Mouse (Mus musculus) lung, postnatal 14 days (tissue): ENCODE results near the gene Hdgf.

Experiments
- DNase-seq: peaks from one replicate; pipeline ENCODE4 v3.0.0; 2021

The Hdgf gene

DNA sequence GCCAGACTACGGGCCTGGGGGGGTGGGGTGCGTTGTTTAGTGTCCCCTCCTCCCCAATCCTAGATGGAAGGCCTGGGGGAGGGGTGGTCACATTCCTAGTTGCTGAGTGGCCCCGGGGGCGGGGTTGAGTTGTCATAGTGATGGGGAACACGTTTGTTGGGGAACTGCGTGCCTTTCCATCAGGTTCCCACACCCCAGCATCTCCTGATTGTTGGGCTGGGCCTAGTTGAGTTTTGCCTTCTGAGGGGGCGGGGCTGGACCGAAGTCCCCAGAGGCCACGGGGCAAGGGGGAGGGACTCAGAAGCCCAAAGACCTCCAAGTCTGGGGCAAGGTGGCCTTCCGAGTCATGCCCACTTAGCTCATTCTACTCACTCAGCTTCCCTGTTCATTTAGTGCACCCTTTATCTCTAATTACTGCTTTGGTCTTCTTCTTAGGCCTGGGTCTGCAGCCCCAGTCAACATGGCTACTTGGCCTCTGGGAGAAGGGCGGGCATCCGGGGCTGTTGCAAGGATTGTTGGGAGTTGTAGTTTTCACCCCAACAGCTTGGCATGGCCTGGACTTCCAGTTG, 4.5 kb downstream of the Hdgf start:
- peak; percentile 90 for DNase-seq

DNA sequence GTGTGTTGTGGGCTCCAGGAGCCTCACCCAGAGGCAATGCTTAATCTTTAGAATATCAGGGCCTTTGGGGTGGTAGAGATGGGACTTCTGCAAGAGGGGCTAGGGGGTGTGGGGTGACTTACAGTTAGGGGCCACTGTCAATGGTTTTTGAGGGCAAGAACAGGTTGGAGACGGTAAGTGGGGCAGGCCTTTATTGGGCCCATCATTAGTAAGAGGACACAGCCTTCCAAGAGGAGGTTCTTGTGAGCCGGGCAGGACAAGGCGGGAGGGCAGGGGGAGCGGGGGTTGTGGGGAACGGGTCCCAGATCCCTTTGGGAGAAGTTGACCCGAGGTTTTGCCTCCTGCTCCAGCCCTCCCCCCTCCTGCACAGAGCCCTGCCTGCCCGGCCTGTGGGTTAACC, 7.4 kb downstream of the Hdgf start:
- no peak for DNase-seq

DNA sequence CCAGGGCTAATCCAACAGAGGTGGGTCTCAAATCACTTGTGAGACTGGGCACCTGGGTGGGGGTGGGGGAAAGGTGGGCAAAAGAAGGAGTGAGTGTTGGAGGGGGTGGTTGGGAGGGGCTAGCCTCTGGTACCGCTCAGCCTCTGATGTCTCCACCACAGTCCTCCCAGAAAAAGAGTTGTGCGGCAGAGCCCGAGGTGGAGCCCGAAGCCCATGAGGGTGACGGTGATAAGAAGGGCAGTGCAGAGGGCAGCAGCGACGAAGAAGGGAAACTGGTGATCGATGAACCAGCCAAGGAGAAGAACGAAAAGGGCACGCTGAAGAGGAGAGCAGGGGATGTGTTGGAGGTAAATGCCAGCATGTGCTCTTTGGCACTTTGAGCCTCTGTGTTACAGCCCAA, 7.8 kb downstream of the Hdgf start:
- no peak for DNase-seq

DNA sequence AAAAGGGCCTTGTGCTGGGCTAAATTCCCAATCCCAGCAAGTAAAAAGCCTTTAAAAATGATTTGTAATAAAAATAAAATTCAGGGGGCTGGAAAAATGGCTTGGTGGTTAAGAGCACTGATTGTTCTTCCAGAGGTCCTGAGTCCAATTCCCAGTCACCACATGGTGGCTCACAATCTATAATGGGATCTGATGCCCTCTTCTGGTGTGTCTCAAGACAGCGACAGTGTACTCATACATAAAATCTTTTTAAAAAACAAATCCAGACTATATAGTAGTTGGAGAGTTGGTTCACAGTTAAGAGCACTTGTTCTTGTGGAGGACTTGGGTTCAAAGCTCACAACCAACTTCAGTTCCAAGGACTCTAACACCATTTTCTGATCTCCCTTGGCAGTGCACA, 10.9 kb downstream of the Hdgf start:
- DNase-seq, result no peak

DNA sequence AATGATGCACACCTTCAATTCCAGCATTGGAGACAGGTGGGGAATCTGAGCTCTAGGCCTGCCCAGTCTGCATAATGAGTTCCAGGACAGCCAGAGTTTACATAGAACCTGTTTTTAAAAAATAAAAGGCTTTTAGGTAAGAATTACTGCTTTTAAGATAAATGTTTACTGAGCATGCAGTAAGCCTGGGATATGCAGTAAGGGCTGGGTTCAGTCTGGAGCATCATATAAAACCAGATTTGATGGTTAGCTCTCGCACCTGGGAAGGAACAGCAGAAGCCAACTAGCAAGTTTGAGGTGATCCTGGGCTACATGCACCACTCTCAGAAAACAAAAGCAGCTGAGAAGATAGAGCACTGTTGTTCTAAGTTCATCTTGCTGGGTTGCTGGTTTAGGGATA, 12.4 kb downstream of the Hdgf start:
- DNase-seq, result no peak

DNA sequence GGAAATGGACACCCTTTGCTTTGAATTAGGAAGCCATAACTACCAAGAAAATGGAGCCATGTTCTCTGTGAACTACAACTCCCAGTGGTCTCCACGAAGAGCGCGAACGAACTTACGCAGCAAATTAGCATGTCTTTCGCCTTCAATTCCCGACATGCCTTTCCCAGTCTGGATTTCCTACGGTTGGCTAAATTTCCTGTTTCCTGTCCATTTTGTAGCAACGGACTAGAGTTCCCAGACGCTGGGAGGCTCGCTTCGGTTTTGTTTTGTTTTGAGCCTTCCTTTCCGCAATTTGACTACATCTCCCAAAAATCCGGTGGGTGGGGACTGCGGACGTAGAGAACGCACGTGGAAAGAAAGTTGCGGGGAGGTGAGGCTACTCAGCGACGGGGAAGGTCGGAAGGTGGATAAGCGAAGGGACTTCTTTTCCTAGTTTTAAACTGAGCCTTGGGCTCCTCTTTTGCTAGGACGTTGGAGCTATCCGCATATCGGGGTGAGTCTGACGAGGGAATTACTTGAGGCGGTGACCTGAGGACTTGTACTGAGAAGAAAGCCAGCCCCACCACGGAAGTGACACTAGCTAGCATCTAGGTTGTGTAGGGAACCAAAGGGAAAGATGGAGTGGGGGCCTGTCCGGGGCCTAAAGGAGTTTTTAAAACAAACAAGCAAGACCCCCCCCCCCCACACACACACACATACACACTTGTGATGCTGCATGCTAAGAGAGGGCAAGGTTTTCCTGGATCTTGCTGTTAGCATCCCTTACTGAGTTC, 13.4 kb downstream of the Hdgf start, which contains the start of gene Mrpl24:
Mrpl24 (plus strand) TSS at position 171 of the 773 bp plus-strand sequence.
- DNase-seq, result peak; percentile 79

DNA sequence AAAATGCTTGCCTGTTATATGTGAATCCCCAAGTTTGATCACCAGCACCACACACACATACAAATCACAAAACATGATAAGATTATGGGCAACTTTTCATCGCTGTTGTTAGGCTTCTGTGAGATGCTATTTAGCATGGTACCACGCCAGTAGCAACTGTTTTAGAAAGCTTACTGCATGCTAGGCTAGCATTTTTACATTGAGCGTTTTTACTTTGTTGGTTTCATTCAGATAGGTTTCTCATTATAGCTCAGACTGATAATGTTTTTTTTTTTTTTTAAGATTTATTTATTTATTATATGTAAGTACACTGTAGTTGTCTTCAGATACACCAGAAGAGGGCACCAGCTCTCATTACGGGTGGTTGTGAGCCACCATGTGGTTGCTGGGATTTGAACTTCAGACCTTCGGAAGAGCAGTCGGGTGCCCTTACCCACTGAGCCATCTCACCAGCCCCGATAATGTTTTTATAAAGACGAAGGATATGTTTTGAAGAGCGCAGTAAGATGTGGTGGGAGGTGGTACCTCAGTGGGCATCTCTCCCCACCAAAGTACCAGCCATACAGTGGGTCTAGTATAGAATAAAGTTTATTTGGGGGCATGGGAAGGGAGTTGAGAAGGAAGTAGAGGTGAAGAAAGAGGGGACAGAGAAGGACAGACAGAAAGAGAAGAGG, 14.3 kb downstream of the Hdgf start:
- no peak for DNase-seq

DNA sequence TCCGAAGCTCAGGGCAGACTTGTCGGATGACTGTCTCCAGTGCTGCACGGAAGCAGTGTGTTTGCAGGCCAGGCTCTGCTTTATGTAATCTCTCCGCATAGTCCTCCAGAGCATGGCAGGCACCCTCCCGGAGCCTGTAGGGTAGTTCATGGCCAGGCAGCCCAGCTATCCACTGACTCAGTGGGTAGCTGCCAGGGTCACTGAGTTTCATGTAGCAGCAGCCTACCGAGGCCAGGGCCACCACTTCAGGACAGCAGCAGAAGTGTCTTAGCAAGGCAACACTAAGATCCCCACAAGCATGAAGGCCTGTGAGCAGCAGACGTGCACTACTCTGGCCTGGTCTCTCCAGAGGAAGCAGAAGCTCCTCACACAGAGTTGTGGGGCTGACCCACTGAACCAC, 18.9 kb downstream of the Hdgf start:
- no peak for DNase-seq

DNA sequence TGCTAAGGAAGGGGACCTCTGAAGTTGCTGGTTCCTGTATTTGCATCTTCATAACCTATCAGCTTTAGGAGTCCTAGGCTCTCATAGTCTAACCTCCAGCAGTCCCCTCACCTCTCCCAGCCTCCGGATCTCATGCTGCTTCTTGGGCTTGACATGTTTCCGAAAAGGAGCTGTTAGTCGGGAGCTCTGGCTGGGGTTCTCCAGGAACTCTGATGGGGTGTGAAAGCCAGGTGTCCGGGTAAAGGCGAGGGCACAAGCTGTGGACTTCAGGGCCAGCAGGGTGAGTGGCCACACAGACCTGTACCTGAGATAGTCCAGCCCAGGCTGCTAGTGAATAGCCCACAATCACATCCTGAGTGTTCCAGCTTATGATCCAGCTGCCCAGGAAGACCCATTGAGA, 21.3 kb downstream of the Hdgf start:
- no peak for DNase-seq

DNA sequence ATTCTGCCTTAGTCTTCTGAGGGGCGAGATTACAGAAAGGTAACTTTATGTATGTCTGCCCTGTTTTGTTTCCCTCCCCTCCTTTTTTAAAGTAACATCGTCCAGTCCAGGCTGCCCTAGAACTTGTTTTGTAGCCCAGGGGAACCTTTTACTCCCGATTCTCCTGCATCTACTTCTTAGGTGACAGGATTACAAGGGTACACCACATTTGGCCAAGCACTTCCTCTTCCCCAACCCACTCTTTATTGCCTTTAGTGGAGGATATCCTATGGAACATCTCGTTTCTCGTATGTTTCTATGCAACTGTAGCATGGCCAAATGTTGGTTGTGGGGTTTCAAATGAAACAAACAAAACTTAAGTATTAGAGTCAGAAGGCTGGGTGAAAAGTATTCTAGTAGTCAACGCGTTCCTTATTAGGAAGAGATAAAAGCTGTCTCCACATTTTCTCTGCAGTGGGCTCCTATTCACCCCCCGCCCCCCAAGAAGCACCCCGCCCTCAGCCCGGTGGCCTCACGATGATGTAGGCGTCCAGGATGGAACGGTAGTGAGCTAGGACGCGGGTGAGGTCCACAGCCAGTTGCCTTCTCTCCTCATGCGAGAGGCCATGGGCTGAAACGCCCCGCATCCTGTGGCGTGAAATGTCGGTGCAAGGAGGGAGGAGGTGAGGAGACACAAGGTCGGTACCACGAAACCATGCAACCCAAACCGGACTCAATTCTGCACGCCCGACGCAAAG, 23.4 kb downstream of the Hdgf start:
- DNase-seq, result no peak

DNA sequence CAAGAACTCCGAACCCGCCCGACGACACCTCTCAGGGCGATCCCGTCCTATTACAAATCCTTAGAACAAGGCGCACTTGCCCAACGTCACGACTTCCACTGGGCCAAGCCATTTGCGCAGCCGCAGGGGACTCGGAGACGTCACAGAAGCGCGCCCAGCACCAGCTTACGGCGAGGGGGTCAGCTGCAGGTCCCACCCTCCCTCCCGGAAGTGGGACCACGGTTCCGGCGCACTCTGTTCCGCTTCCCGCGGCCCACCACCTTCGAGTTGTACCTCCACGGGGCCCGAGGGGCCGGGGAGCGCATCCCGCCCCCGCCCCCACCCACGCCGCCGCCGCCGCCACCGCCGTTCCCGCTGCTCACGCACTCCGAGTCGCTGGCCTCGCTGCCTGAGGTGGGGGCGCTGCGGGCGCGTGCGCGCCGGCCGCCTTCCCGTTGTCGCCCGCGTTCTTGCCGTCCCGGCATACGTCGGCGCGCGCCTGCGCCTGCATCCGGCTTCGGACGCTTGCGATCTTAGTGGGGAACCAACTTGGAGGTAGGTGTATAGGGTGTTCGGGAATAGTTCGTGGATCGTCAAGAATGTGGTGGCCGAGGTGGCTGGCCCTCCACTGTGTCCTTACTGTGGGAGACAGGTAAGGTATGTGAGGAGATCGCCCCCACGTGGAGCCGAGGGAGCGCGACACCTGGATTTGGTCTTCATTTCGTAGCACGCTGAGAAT, 24.1 kb downstream of the Hdgf start, which contains the start of the genes Isg20l2 and Rrnad1:
Isg20l2 (plus strand) TSS at position 237 of the 718 bp plus-strand sequence.
Rrnad1 (minus strand) TSS at position 640 of the 718 bp plus-strand sequence.
- DNase-seq, result peak; percentile 98

DNA sequence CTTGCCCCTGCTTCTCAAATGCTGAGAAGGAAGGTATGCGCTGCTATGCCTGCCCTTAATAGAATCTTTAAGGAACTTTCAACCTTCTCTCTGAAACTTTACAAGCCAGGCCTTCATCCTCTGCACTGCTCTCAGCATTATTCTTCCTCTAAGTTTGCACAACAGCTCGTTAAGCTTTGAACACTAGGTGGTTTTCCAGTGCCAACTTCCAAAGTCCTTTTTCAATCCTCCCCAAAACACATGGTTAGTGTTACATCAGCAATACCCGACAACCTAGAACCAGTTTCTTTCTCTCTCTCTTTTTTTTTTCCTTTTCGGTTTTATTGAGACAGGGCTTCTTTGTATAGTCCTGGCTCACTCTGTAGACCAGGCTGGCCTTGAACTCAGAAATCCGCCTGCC, 27.9 kb downstream of the Hdgf start:
- DNase-seq, result no peak

DNA sequence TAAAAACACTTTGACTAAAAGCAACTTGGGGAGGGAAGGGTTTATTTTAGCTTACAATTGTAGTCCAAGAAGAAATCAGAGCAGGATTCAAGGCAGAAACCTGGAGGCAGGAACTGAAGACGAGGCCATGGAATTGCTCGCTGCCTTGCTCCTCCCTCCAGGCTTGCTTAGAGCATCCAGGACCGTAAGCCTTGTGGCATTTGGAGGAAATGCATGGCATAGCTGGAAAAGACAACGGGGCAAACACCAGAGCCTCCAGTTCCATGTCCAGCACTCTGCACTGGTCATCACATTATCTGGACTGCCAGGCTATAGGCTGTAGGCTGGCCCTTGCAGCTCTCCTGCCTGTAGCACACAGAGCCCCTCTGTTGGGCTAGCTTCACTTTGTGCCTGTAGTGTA, 28.4 kb downstream of the Hdgf start:
- no peak for DNase-seq

DNA sequence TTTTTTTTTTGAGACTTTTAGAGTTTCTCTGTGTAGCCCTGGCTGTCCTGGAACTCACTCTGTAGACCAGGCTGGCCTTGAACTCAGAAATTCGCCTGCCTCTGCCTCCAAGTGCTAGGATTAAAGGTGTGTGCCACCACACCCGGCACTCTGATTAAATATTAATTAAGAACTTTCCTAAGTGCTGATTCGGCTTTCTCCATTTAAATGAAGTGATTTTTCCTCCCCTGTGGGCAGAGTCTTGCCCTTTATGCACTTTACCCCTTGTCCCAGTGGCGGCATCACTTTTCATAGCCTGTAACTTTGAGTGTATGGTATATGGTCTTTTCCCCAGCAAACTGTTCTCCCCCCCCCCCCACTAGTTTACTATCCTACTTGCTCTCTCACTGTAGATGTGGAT, 29.1 kb downstream of the Hdgf start:
- no peak for DNase-seq

DNA sequence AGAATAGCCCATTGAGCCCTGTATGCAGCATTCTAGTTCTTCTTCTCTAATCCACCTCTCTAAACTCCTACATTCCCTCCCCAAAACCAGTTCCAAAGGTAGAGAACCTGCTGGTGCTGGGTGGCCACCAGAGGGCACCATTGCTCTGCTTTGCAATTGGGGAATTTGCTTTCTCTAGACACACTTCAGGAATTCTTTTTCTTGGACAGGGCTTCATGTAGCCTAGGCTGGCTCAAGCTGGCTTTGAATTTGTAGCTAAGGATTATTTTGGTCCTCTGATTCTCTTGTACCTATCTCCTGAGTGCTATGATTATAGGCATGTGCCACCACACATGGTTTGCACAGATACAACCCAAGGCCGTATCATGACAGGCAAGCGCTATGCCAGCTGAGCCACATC, 29.7 kb downstream of the Hdgf start:
- peak; percentile 93 for DNase-seq

DNA sequence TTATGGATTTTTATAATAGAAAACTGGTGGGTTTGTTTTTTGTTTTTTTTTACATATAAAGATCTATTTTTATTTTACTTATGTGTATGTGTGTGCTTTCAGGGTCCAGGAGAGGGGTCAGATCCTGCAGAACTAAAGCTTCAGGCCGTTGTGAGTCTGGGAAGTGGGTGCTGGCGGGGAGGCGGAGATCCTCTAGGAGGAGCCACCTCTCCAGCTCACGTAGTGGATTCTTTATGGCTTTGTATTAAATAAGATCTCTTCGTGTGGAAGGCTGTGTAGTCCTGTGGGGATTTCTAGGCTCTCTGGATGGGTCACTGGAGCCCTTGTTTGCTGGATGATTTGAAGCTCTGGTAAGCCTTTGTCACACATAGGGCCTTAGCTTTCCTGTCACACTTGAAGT, 34.5 kb downstream of the Hdgf start:
- no peak for DNase-seq

DNA sequence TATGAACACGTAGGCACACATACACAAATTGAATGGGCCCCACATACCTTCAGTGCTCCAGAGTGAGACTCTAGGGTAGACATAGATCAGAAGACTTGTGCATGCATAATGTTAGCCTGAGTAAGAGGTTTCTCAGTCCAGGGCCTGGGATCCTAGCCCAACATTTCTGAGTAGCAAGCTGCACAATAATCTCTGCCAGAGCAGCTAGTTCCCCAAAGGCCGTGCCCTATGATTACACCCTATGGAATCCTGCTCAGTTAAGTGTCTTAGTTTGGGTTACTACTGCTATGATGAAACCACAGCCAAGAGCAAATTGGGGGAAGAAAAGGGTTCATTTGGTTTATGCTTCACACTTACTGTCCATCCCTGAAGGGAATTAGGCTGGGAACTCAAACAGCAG, 36.4 kb downstream of the Hdgf start:
- no peak for DNase-seq

DNA sequence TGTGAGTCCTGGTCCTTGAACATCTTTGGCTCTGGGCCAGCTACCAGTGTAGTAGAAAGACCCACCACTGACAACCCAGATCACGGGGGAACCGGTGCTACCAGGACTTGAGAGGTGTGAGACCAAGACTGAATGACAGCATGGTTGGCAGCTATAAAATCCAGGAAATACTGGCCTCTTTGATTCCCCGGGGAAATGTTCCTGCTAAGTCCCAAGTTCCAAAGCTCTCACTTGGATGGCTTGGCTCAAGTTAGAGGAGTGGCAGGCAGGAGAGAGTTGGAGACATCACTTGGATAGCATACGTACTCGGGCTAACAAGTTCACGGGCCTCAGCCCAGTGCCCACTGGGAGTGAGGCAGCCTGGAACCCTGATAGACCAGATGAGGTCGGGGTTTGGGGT, 37.5 kb downstream of the Hdgf start:
- no peak for DNase-seq

DNA sequence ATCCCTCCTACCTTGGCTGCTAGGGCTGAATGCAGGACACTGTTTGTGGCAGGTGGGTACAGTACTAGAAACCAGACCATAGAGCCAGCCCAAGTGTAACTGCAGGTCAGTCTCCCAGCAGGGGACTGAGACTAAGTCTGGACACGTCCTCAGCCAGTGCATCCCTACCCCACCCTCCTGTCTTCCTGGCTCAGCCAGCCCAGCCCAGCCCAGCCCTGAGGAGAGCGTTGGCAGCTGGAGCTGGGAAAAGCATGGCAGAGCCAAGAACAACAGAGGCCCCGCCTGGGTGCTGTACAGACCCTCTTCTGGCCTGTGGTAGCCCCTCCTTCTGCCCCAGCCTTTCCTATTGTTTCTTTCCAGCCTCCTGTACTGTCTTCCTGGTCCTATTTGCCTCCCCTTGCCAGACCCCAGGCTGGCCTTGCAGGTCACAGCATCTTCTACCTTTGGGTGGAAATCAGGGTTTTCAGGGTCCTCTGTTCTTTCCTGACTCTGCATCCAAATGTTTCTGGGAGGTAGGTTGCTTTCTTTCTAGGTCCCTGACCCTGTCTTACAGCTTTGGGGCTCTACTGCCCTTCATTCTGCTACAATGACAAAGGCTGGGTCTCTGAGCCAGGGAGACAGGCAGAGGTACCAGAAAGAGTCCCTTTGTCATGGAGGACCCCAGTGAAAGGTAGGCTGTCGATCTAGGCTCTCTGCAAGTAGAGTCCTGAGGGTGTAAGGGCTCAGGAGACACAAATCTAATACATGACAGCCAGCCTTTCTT, 38.9 kb downstream of the Hdgf start:
- no peak for DNase-seq

DNA sequence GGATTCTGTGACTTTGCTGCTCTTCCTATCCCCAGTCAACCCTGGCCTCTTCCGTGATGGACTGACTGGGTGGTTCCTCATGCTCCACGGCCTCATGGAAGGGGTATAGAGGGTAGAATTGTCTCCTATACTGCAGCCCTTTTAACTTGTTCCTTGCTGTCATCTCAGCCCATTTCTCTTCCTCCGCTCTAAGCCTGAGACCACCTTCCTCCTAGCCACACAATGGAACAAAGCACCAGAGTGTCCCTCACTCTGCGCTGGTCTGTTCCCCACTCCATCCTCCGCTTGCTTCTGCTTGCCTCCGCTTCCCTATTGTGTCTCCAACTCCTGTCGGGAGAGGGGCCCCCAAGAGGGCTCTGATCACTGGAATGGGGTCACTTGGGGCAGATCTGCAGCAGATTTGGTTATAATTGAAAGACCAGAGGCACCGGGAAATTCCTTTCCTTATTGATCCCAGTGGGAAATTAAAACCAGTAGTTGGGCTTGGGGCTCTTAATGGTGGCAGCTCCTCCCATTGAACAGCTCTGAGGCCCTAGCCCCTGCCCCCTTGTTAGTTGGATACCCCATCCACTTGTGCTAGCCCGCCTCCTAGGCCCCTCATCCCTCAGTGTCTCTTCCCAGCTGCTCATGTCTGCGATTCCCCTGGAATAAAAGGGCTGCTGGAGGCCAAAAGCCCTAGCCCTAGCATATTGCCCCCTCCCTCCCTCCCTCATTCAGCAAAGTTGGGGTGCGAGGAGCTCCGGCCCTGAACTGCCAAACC, 39.8 kb downstream of the Hdgf start:
- DNase-seq, result no peak

DNA sequence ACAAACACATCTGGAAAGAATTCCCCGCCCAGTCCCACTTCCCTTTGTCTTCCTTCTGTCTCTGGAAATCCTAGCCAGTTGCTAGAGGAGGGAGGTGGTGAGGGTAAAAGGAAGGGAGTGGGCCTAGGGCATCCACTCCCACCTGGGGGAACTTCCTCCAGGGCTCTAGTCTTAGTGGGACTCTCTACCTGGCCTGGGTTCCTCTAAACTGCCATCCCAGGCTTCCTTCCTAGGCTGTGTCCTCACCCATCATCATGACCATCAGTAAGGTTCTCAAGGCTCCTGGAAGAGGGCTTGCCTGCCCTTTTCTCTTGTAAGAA, 40.4 kb downstream of the Hdgf start:
- DNase-seq, result no peak
